Mouse (Mus musculus) gastrocnemius, postnatal 25 days (tissue): ENCODE measurements around the gene Lrrc74b. TPM values are rescaled to one million over a fixed set of nuclear protein-coding genes. Genes with fewer than 3 reads are reported as not detected.

Source experiments
- DNase-seq: peaks from one replicate; pipeline ENCODE4 v3.0.0; 2022
- total RNA-seq, 2 experiments: library from RNA; stranded (reverse); gene quantifications; 1 replicate in 1 of 2; 2 replicates in 1 of 2; pipeline ENCODE4 v1.2.3; 2021

The Lrrc74b gene
- total RNA-seq, 2 experiments from 2014 or later = 1.2 to 2.0 TPM

- DNase-seq = no peak
These were observed 64.3 kb downstream of the Lrrc74b start for GRCm38 (mm10) chr16:17496499-17497305.

Other genes with a start within 250 kb of the Lrrc74b start
- gene Serpind1, start 229.9 kb downstream of the Lrrc74b start, total RNA-seq = under 1 TPM; 0.18 to 0.32 TPM
- 10 to 100 TPM; 15.2 to 16.5 TPM for gene Snap29, start 155.3 kb downstream of the Lrrc74b start, total RNA-seq
- 10 to 100 TPM; 15.9 to 20.4 TPM for gene Pi4ka, start 154.9 kb downstream of the Lrrc74b start, total RNA-seq
- 10 to 100 TPM; 19.2 to 21.6 TPM for gene Crkl, start 109.3 kb downstream of the Lrrc74b start, total RNA-seq
- gene Aifm3, start 71.6 kb downstream of the Lrrc74b start, total RNA-seq = under 1 TPM; 0.18 to 0.35 TPM
- 10 to 100 TPM; 19.2 to 23.6 TPM for gene Lztr1, start 52.6 kb downstream of the Lrrc74b start, total RNA-seq
- gene Thap7, start 30.1 kb downstream of the Lrrc74b start, total RNA-seq = 10 to 100 TPM; 12.8 to 14.5 TPM
- gene P2rx6, start 638 bp upstream of the Lrrc74b start, total RNA-seq = 1 to 10 TPM; 8.7 to 9.1 TPM
- gene Slc7a4, start 22.0 kb upstream of the Lrrc74b start, total RNA-seq = under 1 TPM; 0.32 to 0.36 TPM
- gene Smpd4, start 58.1 kb upstream of the Lrrc74b start, total RNA-seq = 1 to 10 TPM; 7.5 to 9.0 TPM
- gene Ccdc74a, start 85.2 kb upstream of the Lrrc74b start, total RNA-seq = 1 to 10 TPM in 1 of 2 experiments, under 1 TPM in 1; 0.77 to 1.6 TPM
- 10 to 100 TPM; 18.1 to 18.9 TPM for gene Med15, start 171.6 kb upstream of the Lrrc74b start, total RNA-seq
- gene Klhl22, start 198.4 kb upstream of the Lrrc74b start, total RNA-seq = 10 to 100 TPM; 15.4 to 18.8 TPM
- gene Scarf2, start 236.0 kb upstream of the Lrrc74b start, total RNA-seq = 1 to 10 TPM; 4.7 to 5.4 TPM